Mouse (Mus musculus) myocyte (in vitro differentiated cells): ENCODE measurements around the gene Znhit3.

Source experiments
- CEBPB ChIP-seq: IDR thresholded peaks from 2 replicates; pipeline ENCODE4 v1.6.1; 2011; ENCODE audit warnings: mild to moderate bottlenecking, moderate library complexity; ENCODE audit not compliant: poor library complexity, insufficient read depth, severe bottlenecking
- E2F4 ChIP-seq: IDR thresholded peaks from one replicate; pipeline ENCODE4 v1.6.1; 2011; ENCODE audit warnings: mild to moderate bottlenecking, control low read depth, moderate library complexity; ENCODE audit not compliant: insufficient read depth
- MAX ChIP-seq: IDR thresholded peaks from one replicate; pipeline ENCODE4 v1.6.1; 2011; ENCODE audit warnings: low read depth, mild to moderate bottlenecking, control low read depth
- MYOD1 ChIP-seq, 3 experiments: IDR thresholded peaks; one replicate each; pipeline ENCODE4 v1.6.1; 2011; ENCODE audit warnings: control low read depth in 2 of 3, low read depth in 2 of 3, mild to moderate bottlenecking in 2 of 3, moderate library complexity in 1 of 3; ENCODE audit not compliant: insufficient read length in 2 of 3, control insufficient read depth in 1 of 3
- POLR2A ChIP-seq: IDR thresholded peaks from one replicate; pipeline ENCODE4 v1.6.1; 2011; ENCODE audit warnings: low read depth, mild to moderate bottlenecking, control low read depth, moderate library complexity; ENCODE audit not compliant: insufficient read length
- POLR2AphosphoS2 ChIP-seq: IDR thresholded peaks from one replicate; pipeline ENCODE4 v1.6.1; 2011; ENCODE audit warnings: low read depth, control low read depth; ENCODE audit not compliant: insufficient read length
- TCF12 ChIP-seq: IDR thresholded peaks from one replicate; pipeline ENCODE4 v1.6.1; 2011; ENCODE audit warnings: mild to moderate bottlenecking, control low read depth; ENCODE audit not compliant: poor library complexity, insufficient read depth, severe bottlenecking
- TCF3 ChIP-seq: IDR thresholded peaks from one replicate; pipeline ENCODE4 v1.6.1; 2011; ENCODE audit warnings: low read depth, control low read depth; ENCODE audit not compliant: insufficient read length
- USF1 ChIP-seq: IDR thresholded peaks from one replicate; pipeline ENCODE4 v1.6.1; 2011; ENCODE audit warnings: low read depth, mild to moderate bottlenecking, control low read depth, moderate library complexity

DNA sequence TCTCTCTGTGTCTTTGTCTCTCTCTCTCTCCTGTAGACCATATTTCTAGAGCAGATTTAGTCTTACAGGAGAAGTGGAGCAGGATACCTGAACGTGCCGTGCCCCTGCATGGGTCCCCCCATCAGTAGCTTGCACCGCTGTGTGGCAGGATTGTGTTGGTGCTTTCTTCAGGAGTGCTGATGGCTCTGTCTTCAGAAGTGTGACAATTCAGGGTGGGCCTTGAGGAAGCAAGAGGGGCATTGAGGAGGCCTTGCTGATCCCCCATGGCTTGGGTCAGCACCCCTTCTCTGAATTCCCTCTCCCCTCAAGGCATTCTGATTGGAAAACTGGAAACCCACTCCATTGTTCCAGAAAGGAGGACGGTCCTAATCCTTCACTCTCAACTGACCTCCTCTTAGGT lies 45.4 kb upstream of the Znhit3 start:
- TF ChIP-seq USF1 (no peak), CEBPB (no peak), TCF12 (no peak), POLR2A (no peak), E2F4 (no peak), POLR2AphosphoS2 (no peak), MAX (no peak), MYOD1 (IDR thresholded peaks at IDR 0.05; ENCODE audit: control insufficient read depth in 1 of 3, insufficient read length in 2 of 3, low read depth in 2 of 3) (no peak), TCF3 (no peak)
